Mouse (Mus musculus) heart, adult 9 months (tissue): ENCODE data around the gene Papss2.

ENCODE experiments used
- DNase-seq, 2 experiments: peaks; one replicate each; pipeline ENCODE4 v3.0.0; 2022; ENCODE audit warnings: low spot score in 2 of 2

The Papss2 gene

DNA sequence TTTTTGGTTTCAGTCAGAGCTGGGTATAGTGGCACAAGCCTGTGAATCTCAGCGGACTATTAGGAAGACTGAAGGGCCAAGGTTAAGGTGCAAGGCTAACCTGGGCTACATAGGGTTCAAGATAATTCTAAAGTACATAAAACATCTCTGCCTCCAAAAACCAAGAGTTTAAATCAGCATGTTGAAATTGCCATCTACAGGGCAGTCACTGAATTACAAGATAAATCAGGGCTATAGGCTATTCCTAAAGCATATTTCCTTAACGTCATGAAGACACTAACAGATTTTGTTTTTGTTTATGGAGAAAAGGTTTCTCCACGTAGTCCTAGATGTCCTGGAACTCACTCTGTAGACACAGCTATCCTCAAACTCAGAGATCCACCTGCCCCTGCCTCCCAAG is 114.7 kb downstream of the Papss2 start:
- DNase-seq = no peak

DNA sequence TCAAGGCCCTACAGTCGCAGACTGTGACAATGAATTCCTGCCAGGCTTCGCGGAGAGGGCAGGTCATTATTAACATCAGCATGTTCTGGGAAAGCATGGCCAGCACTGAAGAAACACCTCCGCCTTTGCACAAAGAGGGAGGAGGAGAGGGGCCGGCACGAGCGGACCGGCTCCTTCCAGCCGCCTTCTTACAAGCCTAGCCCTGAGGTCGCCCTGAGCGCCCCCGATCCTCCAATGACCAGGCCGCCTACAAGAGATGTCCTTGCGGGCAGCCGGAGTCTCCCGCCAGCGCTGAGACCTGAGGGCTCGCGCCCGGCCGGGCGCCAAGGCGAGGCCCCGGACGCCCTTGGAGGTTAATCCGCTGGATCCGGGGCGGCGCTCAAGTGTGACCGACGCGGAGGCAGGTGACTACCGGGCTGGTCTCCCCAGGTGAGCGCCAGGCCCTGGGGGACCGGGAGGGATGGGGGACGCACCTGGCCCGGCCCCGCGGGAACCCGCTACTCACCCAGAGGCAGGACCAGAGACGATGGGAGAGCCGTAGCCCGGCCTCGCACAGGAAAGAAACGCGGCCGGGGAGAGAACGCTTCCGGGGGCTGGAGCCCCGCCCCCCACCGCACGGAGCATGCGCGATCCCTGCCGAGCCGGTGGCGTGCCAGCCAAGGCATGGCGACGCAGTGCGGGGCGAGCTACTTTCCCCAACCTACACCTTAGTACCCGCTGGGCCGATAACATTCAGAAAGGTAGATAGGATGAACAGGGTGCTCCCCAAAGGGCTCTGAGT is 116.4 kb downstream of the Papss2 start:
- DNase-seq = peak; percentile 91 to 92

DNA sequence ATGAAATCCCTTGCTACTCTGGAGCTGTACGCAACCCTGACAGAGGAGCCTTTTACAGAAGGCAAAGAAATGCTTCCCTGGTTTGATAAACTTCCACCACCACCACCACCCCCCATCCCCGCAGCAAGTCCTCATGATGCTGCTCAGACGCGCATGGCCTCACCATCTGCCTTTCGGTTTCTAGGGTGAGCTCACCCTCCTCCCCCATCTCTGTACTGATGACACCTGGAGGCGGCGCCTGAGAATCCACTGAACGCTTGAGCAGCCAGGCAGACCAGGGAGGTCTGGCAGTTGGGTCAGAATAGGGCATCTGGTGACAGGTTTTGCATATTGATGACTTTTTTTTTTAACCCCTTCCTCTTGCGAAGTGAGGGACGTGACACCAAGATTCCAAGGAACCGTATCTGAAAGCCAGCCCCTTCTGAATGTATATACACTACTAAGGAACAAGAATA is 117.0 kb downstream of the Papss2 start:
- peak; percentile 72 to 75 for DNase-seq

DNA sequence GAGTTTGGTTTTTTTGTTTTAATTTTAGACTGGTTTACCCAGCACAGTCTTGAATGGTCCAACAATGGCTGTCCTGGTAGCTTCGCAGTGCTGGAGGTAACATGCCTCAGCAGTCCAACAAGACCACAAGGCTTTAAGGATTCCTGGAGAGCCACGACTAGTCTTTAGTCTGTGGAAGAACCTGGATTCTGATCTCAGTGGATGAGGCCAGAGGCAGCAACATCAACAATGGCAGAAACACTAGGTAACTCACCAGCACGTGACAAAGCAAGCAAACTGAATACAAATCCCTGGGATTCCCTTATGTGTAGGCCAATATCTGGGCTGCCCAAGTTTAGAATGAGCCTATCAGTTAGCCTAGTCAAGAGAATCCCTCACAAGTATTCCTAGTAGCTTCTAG is 117.9 kb downstream of the Papss2 start:
- no peak for DNase-seq

DNA sequence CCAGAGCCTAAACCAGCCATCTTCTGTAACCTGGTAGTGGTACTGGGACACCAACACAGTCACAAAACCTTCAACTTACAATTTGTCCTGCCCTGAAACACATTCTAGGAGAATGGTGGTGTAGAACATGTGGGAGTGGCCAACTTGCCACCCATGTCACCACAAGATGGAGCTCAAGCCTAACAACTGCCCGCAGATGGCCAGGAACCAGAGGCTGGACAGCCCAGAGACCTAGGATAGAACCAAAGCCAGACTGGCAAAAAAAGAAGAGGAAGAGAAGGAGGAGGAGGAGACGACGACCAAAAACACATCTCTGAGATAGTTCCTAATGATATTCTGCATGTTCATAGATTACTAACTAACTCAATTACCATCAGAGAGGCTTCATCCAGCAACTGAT is 119.6 kb downstream of the Papss2 start:
- peak; percentile 68 to 78 for DNase-seq

DNA sequence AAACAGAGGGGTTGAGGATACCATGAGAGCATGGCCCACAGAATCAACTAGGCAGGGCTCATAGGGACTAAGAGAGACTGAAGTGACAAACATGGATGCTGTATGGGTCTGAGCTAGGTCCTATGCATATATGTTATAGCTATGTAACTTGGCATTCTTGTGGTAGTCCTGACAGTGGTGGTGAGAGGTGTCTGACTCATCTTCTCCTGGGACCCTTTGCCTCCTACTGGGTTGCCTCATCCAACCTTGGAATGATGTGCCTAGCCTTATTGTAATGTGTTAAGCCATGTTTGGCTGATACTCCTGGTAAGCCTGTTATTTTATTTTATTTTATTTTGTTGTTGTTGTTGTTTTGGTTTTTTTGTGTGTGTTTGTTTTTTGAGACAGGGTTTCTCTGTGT is 120.1 kb downstream of the Papss2 start:
- DNase-seq = no peak
